Mouse (Mus musculus) midbrain, embryonic 10.5 days (tissue): ENCODE data around the gene Aqp1. TPM values are rescaled to one million over a fixed set of nuclear protein-coding genes. Genes with fewer than 3 reads are reported as not detected.

Experiments used
- DNase-seq: peaks from one replicate; pipeline ENCODE4 v3.0.0-alpha.2; 2017; ENCODE audit warnings: low spot score
- H3K27ac ChIP-seq: fragments of 300-500 bp; sonication (generic); replicated peaks from 2 replicates; pipeline ENCODE4 v1.5.1; 2016; ENCODE audit warnings: mild to moderate bottlenecking
- H3K27me3 ChIP-seq: fragments of 300-500 bp; sonication (generic); 2 replicates; pipeline ENCODE4 v1.6.1; 2016; ENCODE audit warnings: low read depth, mild to moderate bottlenecking; ENCODE audit not compliant: poor library complexity, severe bottlenecking
- H3K36me3 ChIP-seq: fragments of 300-500 bp; sonication (generic); 2 replicates; pipeline ENCODE4 v1.6.1; 2016; ENCODE audit warnings: mild to moderate bottlenecking, moderate library complexity
- H3K4me1 ChIP-seq: fragments of 300-500 bp; sonication (generic); 2 replicates; pipeline ENCODE4 v1.6.1; 2016
- H3K4me3 ChIP-seq: fragments of 300-500 bp; sonication (generic); 2 replicates; pipeline ENCODE4 v1.5.1; 2016; ENCODE audit warnings: mild to moderate bottlenecking, moderate library complexity
- H3K9me3 ChIP-seq: fragments of 300-500 bp; sonication (generic); replicated peaks from 2 replicates; pipeline ENCODE4 v1.6.1; 2016; ENCODE audit warnings: mild to moderate bottlenecking
- WGBS: fragments of 180-500 bp; shearing (Covaris S2); methylation state at CpG from one replicate; pipeline ENCODE4 v1.1.7; 2016; 5-methylcytosine and 5-hydroxymethylcytosine counted together
- polyA plus RNA-seq: library from polyadenylated mRNA; unstranded; fragments of >200 nt; fragmentation: Nextera tagmentation; extraction: Ambion mirVana; gene quantifications from 2 replicates; pipeline ENCODE4 v1.2.1, GENCODE M21; 2016

The Aqp1 gene
- polyA plus RNA-seq, 1 experiment from 2014 or later = 0.56 TPM

DNA sequence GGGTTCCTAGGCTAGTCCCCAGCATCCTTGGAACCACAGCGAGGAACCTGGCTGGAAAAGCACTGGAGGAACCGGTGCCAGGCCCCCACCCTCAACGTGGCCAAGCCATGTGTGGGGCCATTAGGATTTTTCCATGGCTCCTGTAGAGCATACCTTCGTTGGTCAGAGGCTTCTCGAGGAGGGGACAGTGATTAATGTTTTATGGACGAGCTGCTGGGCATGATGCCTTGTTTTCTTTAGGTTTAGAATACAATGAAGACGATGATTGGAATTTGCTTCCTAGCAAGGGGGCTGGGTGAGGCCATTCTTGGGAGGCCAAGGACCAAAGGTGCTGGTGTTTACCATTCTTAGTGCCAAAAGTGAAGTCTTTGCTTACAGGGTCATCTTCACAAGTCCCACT is 15.5 kb downstream of the Aqp1 start:
- no peak for DNase-seq
- no peak overlapping the region for H3K4me3 ChIP-seq
- H3K4me1 ChIP-seq = no peaks in the 10 kb centered on the region; the same call in 1 of the 2 replicates
- 87% methylated on average over 7 of the region's 7 CpGs for WGBS
- no peak overlapping the region for H3K27ac ChIP-seq
- no peaks in the 10 kb centered on the region for H3K9me3 ChIP-seq
- no peaks in the 10 kb centered on the region for H3K36me3 ChIP-seq
- no peaks in the 10 kb centered on the region for H3K27me3 ChIP-seq

DNA sequence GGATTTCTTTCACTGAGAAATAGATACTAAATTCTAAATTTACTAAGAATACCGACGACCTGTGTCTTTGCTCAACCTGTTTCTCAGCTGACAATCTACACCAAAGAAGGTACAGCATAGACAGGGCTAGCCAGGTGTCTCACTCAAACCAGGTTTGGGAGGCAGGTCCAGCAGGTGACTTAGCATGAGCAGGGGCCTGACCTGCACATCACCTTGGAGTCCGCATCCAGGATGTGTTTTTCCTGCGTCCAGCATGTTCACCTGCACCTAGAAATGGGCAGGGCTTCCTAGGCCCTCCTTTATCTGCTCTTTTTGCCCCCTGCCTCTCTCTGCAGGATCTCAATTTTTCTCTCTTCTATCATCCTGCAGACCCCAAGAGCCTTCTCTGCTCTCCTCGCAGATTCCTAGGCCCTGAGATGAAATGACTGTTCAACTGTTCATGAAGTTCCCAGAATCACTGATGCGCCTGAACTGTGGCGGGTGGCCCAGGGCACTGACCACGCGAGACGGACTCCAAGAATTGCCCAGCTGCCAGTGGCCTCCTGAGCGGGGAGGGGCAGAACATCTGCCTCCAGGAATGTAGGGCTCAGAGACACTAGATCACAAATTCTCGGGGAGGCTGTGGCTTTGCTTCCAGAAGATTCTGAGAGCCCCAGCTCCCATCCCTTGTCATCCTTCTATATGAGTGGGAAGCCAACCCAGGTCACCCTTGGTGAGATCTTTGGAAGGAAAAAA is 17.6 kb downstream of the Aqp1 start:
- Histone ChIP-seq H3K4me3 (no peak overlapping the region), H3K9me3 (no peaks in the 10 kb centered on the region), H3K27me3 (no peaks in the 10 kb centered on the region), H3K36me3 (no peaks in the 10 kb centered on the region), H3K4me1 (no peaks in the 10 kb centered on the region; the same call in 1 of the 2 replicates), H3K27ac (no peak overlapping the region)
- WGBS = 81% methylated on average over 12 of the region's 12 CpGs
- no peak for DNase-seq

GRCm38 (mm10) chr6:55354456-55355117 is 18.4 kb downstream of the Aqp1 start:
- no peak overlapping the region; the same call in 1 of the 2 replicates for H3K27ac ChIP-seq
- H3K27me3 ChIP-seq = no peaks in the 10 kb centered on the region
- DNase-seq = no peak
- no peaks in the 10 kb centered on the region for H3K36me3 ChIP-seq
- no peaks in the 10 kb centered on the region for H3K9me3 ChIP-seq
- WGBS = 68% methylated on average over 4 of the region's 4 CpGs
- H3K4me3 ChIP-seq = no peak overlapping the region
- H3K4me1 ChIP-seq = no peaks in the 10 kb centered on the region; the same call in 1 of the 2 replicates

DNA sequence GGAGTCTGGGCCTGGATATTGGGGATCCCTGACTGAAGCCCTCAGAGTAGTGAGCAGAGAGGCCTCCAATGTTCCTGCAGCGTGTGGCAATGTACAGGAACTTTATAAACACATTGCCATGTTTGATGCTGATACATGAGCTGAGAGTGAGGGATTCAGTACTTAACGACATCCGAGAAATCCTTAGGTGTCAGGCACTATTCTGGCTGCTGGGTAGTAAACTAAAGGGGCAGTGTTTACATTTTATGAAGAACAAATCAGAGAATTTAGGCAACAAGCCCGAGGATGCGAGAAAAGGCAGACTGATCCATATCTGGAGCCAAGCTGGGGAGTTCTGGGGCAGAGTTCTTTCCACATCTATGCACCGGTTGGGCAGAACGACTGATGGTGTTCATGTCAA is 19.3 kb downstream of the Aqp1 start:
- Histone ChIP-seq H3K27me3 (no peaks in the 10 kb centered on the region), H3K9me3 (no peaks in the 10 kb centered on the region), H3K27ac (no peak overlapping the region), H3K36me3 (no peaks in the 10 kb centered on the region), H3K4me3 (no peak overlapping the region), H3K4me1 (no peaks in the 10 kb centered on the region; the same call in 1 of the 2 replicates)
- DNase-seq = no peak
- 87% methylated on average over 7 of the region's 7 CpGs for WGBS

- WGBS = 65% methylated on average over 5 of the region's 5 CpGs
- Histone ChIP-seq H3K9me3 (no peaks in the 10 kb centered on the region), H3K4me3 (no peak overlapping the region), H3K27me3 (no peaks in the 10 kb centered on the region), H3K27ac (no peak overlapping the region), H3K4me1 (no peaks in the 10 kb centered on the region; the same call in 1 of the 2 replicates), H3K36me3 (no peaks in the 10 kb centered on the region)
- no peak for DNase-seq
Measured at GRCm38 (mm10) chr6:55356017-55356703, 19.9 kb downstream of the Aqp1 start.

- DNase-seq = no peak
- WGBS = 73% methylated on average over 5 of the region's 5 CpGs
- no peak overlapping the region for H3K4me3 ChIP-seq
- H3K27ac ChIP-seq = no peak overlapping the region
- H3K4me1 ChIP-seq = no peaks in the 10 kb centered on the region; the same call in 1 of the 2 replicates
- H3K9me3 ChIP-seq = no peaks in the 10 kb centered on the region
- no peaks in the 10 kb centered on the region for H3K36me3 ChIP-seq
- H3K27me3 ChIP-seq = no peaks in the 10 kb centered on the region
Measured at GRCm38 (mm10) chr6:55356976-55357635, 20.9 kb downstream of the Aqp1 start.

GRCm38 (mm10) chr6:55357636-55358031 is 21.4 kb downstream of the Aqp1 start:
- Histone ChIP-seq H3K27ac (no peak overlapping the region), H3K4me3 (no peak overlapping the region), H3K36me3 (no peaks in the 10 kb centered on the region), H3K4me1 (no peaks in the 10 kb centered on the region; the same call in 1 of the 2 replicates), H3K9me3 (no peaks in the 10 kb centered on the region), H3K27me3 (no peaks in the 10 kb centered on the region)
- 78% methylated on average over 6 of the region's 6 CpGs for whole genome bisulfite sequencing
- no peak for DNase-seq

DNA sequence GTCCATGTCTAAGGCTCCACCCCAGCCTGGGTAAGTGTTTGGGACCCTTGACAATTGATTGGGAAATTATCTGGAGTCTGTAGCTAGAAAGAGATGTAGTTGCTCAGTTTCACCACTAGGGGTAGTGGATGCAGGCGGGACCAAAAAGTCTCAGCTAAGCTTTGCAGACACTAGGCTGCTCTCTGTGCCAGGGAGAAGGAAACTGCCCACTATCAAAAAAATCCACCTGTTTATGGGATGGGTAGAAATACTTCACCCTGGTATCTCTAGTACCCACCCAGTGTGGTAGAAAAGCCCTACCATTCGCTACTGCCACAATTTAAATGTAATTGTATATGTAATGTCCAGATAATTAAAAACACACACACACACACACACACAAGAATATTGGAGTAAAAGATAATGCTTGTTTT is 22.5 kb downstream of the Aqp1 start:
- H3K27ac ChIP-seq = no peak overlapping the region
- peak; percentile 30 for DNase-seq
- 27% methylated on average over 2 of the region's 2 CpGs for WGBS

GRCm38 (mm10) chr6:55362663-55363062 is 26.4 kb downstream of the Aqp1 start:
- 85% methylated on average over 1 of the region's 1 CpGs for WGBS
- no peaks in the 10 kb centered on the region for H3K9me3 ChIP-seq

More for the DNA sequence above, 22.5 kb downstream of the Aqp1 start:
- H3K27me3 ChIP-seq = no peaks in the 10 kb centered on the region
- no peaks in the 10 kb centered on the region; the same call in 1 of the 2 replicates for H3K4me1 ChIP-seq
- no peak overlapping the region for H3K4me3 ChIP-seq
- no peaks in the 10 kb centered on the region for H3K9me3 ChIP-seq
- no peaks in the 10 kb centered on the region for H3K36me3 ChIP-seq

GRCm38 (mm10) chr6:55367126-55367525 is 30.9 kb downstream of the Aqp1 start:
- Histone ChIP-seq H3K27ac (no peak overlapping the region), H3K9me3 (no peaks in the 10 kb centered on the region; the same call in 1 of the 2 replicates), H3K36me3 (no peaks in the 10 kb centered on the region), H3K27me3 (no peaks in the 10 kb centered on the region), H3K4me3 (no peak overlapping the region), H3K4me1 (no peaks in the 10 kb centered on the region)
- no peak for DNase-seq

More at GRCm38 (mm10) chr6:55362663-55363062, 26.4 kb downstream of the Aqp1 start:
- H3K27me3 ChIP-seq = no peaks in the 10 kb centered on the region
- no peak for DNase-seq
- no peaks in the 10 kb centered on the region; the same call in 1 of the 2 replicates for H3K4me1 ChIP-seq
- no peak overlapping the region for H3K27ac ChIP-seq
- no peaks in the 10 kb centered on the region for H3K36me3 ChIP-seq
- H3K4me3 ChIP-seq = no peak overlapping the region

DNA sequence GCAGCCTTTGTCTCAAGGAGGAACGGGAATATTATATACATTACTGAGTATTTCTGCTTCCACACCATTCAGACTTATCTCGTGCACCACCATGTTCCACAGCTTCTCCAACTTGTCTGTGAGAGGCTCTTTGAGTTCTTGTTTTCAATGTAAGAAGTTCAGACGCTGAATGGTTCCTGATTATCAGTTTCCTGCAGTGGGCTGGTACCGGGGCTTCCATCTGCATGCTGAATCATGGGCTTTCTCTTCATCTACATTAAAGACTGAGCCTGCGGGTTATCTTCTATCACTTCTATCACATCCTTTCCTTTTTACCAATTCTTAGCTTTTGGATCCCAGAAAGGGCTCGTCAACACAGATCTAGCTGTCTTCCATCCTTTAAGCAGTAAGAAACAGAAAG is 34.6 kb downstream of the Aqp1 start:
- H3K27ac ChIP-seq = no peak overlapping the region
- H3K36me3 ChIP-seq = no peaks in the 10 kb centered on the region
- WGBS = 90% methylated on average over 6 of the region's 6 CpGs
- H3K4me1 ChIP-seq = no peaks in the 10 kb centered on the region
- H3K27me3 ChIP-seq = no peaks in the 10 kb centered on the region
- no peaks in the 10 kb centered on the region; the same call in 1 of the 2 replicates for H3K9me3 ChIP-seq
- no peak overlapping the region for H3K4me3 ChIP-seq
- DNase-seq = no peak

DNA sequence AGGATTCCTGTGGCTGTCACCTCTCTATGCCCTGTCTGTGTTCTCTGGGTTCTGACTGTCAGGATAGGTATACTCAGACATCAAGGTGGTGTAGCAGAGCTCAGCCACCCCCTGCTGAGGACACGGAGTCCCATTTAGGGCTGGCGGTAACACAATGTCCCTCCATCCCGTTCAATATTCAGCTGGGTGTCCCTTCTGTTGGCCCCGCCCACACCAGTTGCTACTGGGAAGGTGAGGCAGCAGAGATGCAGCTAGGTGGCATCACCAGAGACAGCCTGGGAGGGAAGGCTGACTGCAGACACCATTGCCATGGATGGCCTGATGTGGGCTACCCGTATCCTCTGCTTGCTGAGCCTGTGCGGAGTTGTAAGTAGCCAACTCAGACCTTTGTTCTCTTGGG is 39.8 kb downstream of the Aqp1 start, which contains the start of gene Ghrhr:
Ghrhr (plus strand) TSS at position 220 of the 400 bp plus-strand sequence.
- Histone ChIP-seq H3K4me3 (no peak within 1 kb of the TSS), H3K9me3 (no peaks in the 10 kb centered on the region; the same call in 1 of the 2 replicates), H3K27me3 (no peaks in the 10 kb centered on the region), H3K36me3 (no peaks in the 10 kb centered on the region), H3K4me1 (no peaks in the 10 kb centered on the region), H3K27ac (no peak within 1 kb of the TSS)
- DNase-seq = no peak
- WGBS = 82% methylated on average over 6 of the region's 6 CpGs
